ENCODE assay signal across 17 mouse cellular contexts in genomic region chr2:143206053-143206452, GRCm38 (mm10).
"Had no signal": no experiment of that assay in that cellular context is flagged by ENCODE, and none has a peak within 500 bp of the region (broad histone marks: within the 10 kb centered on the region; RNA-seq: fewer than 3 reads in every experiment).

No protein-coding gene starts in this region.

- H3K4me1 ChIP-seq: neural tube, embryonic 12.5 days; neural tube, embryonic 13.5 days; neural tube, embryonic 15.5 days; stomach, embryonic 15.5 days had no signal

- DNase-seq: retina, postnatal 1 day; right cerebral cortex, adult 18-20 months; right cerebral cortex, postnatal 14 days; right cerebral cortex, postnatal 25 days; right cerebral cortex, postnatal 4 days; spleen, adult 18-20 months; thymus, adult 18-20 months; thymus, adult 2 months; thymus, postnatal 14 days; thymus, postnatal 25 days; thymus, postnatal 36 days; thymus, postnatal 4 days had no signal

- H3K36me3 ChIP-seq: neural tube, embryonic 12.5 days; neural tube, embryonic 13.5 days; neural tube, embryonic 15.5 days; stomach, embryonic 15.5 days had no signal

- H3K27ac ChIP-seq: neural tube, embryonic 12.5 days; neural tube, embryonic 13.5 days; neural tube, embryonic 15.5 days; stomach, embryonic 15.5 days; stomach, postnatal 0 days had no signal

- H3K9me3 ChIP-seq: neural tube, embryonic 12.5 days; neural tube, embryonic 13.5 days; neural tube, embryonic 15.5 days; stomach, embryonic 15.5 days had no signal

- H3K9ac ChIP-seq: neural tube, embryonic 12.5 days; neural tube, embryonic 13.5 days; neural tube, embryonic 15.5 days; stomach, embryonic 15.5 days had no signal

- H3K4me2 ChIP-seq: neural tube, embryonic 12.5 days; neural tube, embryonic 13.5 days; neural tube, embryonic 15.5 days; stomach, embryonic 15.5 days had no signal

- H3K27me3 ChIP-seq: neural tube, embryonic 12.5 days; neural tube, embryonic 13.5 days; neural tube, embryonic 15.5 days; stomach, embryonic 15.5 days had no signal

- H3K4me3 ChIP-seq: neural tube, embryonic 12.5 days; neural tube, embryonic 13.5 days; neural tube, embryonic 15.5 days; stomach, embryonic 15.5 days had no signal
